Comparison of ENCODE assay signal across 37 mouse cellular contexts in genomic region chr4:105743036-105743435, GRCm38 (mm10). TPM values are rescaled to one million over a fixed set of nuclear protein-coding genes. Genes with fewer than 3 reads are reported as not detected.
"Had no signal": no experiment of that assay in that cellular context is flagged by ENCODE, and none has a peak within 500 bp of the region (broad histone marks: within the 10 kb centered on the region; RNA-seq: fewer than 3 reads in every experiment).

No protein-coding gene starts in this region.

RNA-seq across cellular contexts. Expression of gene Gm12728, which starts 46.6 kb away (rescaled TPM):
- total RNA-seq: left cerebral cortex, adult 2 months; left cerebral cortex, adult 8-10 months; left cerebral cortex, postnatal 10 days; left cerebral cortex, postnatal 14 days; left cerebral cortex, postnatal 25 days; left cerebral cortex, postnatal 36 days; left cerebral cortex, postnatal 4 days; liver, adult 2 months; megakaryocyte, adult 5-6 weeks; megakaryocyte-erythroid progenitor cell, adult 5-6 weeks; midbrain, postnatal 0 days; monocyte, adult 5-6 weeks had no signal
- polyA plus RNA-seq: limb, embryonic 10.5 days; limb, embryonic 12.5 days; limb, embryonic 14.5 days; limb, embryonic 15.5 days; liver, adult 2 months; liver, embryonic 11.5 days; liver, embryonic 13.5 days; liver, embryonic 14.5 days; liver, embryonic 15.5 days; liver, embryonic 16.5 days; liver, postnatal 0 days; lung, adult 2 months; lung, embryonic 15.5 days; lung, embryonic 16.5 days; lung, postnatal 0 days; macrophage; midbrain, embryonic 10.5 days; midbrain, embryonic 11.5 days; midbrain, embryonic 12.5 days; midbrain, embryonic 13.5 days; midbrain, embryonic 14.5 days; midbrain, embryonic 15.5 days; midbrain, embryonic 16.5 days; myocyte; neural tube, embryonic 11.5 days; neural tube, embryonic 12.5 days had no signal
